Mouse (Mus musculus) lung, embryonic 16.5 days (tissue): ENCODE results near the gene Lrrc20. TPM values are rescaled to one million over a fixed set of nuclear protein-coding genes. Genes with fewer than 3 reads are reported as not detected.

ENCODE experiments used
- ATAC-seq: fragments of 200-750 bp; cut with Nextera tagmentation; 2 replicates; pipeline ENCODE4 v1.8.0; 2017; ENCODE audit warnings: low read depth, mild to moderate bottlenecking, moderate library complexity
- H3K27ac ChIP-seq: fragments of 300-500 bp; sonication (generic); 2 replicates; pipeline ENCODE4 v1.5.1; 2014; ENCODE audit warnings: mild to moderate bottlenecking, control low read depth, low read length
- H3K27me3 ChIP-seq: fragments of 300-500 bp; sonication (generic); 2 replicates; pipeline ENCODE4 v1.6.1; 2014; ENCODE audit warnings: low read depth, low read length, mixed read lengths; ENCODE audit not compliant: control insufficient read depth, insufficient read depth
- H3K36me3 ChIP-seq: fragments of 300-500 bp; sonication (generic); 2 replicates; pipeline ENCODE4 v1.6.1; 2014; ENCODE audit warnings: low read length; ENCODE audit not compliant: control insufficient read depth, insufficient read depth
- H3K4me1 ChIP-seq: fragments of 300-500 bp; sonication (generic); replicated peaks from 2 replicates; pipeline ENCODE4 v1.6.1; 2014; ENCODE audit warnings: low read length, mixed read lengths; ENCODE audit not compliant: control insufficient read depth, insufficient read depth
- H3K4me2 ChIP-seq: fragments of 300-500 bp; sonication (generic); 2 replicates; pipeline ENCODE4 v1.6.1; 2014; ENCODE audit warnings: low read depth, low read length, control low read depth
- H3K4me3 ChIP-seq: fragments of 300-500 bp; sonication (generic); 2 replicates; pipeline ENCODE4 v1.5.1; 2014; ENCODE audit warnings: mild to moderate bottlenecking, low read length, control low read depth
- H3K9ac ChIP-seq: fragments of 300-500 bp; sonication (generic); 2 replicates; pipeline ENCODE4 v1.6.1; 2014; ENCODE audit warnings: low read length, control low read depth
- H3K9me3 ChIP-seq: fragments of 300-500 bp; sonication (generic); 2 replicates; pipeline ENCODE4 v1.6.1; 2016; ENCODE audit warnings: low read length; ENCODE audit not compliant: control insufficient read depth
- WGBS: fragments of 180-500 bp; shearing (Covaris S2); extraction: QIAGEN DNeasy Blood & Tissue Kit; methylation state at CpG from one replicate; pipeline ENCODE4 v1.1.7; 2014; 5-methylcytosine and 5-hydroxymethylcytosine counted together
- polyA plus RNA-seq: library from polyadenylated mRNA; unstranded; fragments of >200 nt; fragmentation: Nextera tagmentation; extraction: Ambion mirVana; gene quantifications from 2 replicates; pipeline ENCODE4 v1.2.1, GENCODE M21; 2015

The Lrrc20 gene
- polyA plus RNA-seq, 1 experiment from 2014 or later: 8.7 TPM

DNA sequence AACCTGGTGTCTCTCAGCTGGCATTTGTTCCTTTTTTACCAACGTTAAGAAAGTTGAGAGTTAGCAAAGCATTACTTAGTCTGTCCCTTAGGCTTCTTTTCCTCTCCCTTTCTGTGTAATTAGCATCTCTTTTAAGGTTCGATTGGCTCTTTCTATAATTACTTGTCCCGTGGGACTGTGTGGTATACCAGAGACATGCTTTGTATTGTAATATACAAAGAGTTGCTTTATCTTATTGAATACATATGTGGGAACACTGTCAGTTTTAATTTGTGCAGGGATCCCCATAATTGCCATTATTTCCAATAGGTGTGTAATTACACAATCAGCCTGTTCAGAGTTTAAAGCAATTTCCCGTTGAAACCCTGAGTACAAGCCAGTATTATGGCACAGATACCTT, 62.8 kb downstream of the Lrrc20 start:
- 62% methylated on average over 4 of the region's 4 CpGs for WGBS
- Histone ChIP-seq H3K4me3 (no peak overlapping the region), H3K27me3 (no peaks in the 10 kb centered on the region), H3K4me1 (peaks cover 19% of the 10 kb centered on the region), H3K9me3 (no peaks in the 10 kb centered on the region), H3K4me2 (no peak overlapping the region), H3K36me3 (no peaks in the 10 kb centered on the region), H3K9ac (no peak overlapping the region), H3K27ac (no peak overlapping the region)
- no peak for ATAC-seq

GRCm38 (mm10) chr10:61544127-61544862, 68.7 kb downstream of the Lrrc20 start:
- no peak overlapping the region for H3K4me2 ChIP-seq
- no peak overlapping the region for H3K27ac ChIP-seq
- no peaks in the 10 kb centered on the region for H3K9me3 ChIP-seq
- H3K4me3 ChIP-seq: no peak overlapping the region
- no peaks in the 10 kb centered on the region for H3K27me3 ChIP-seq
- H3K9ac ChIP-seq: no peak overlapping the region
- 31% methylated on average over 12 of the region's 12 CpGs for WGBS
- H3K4me1 ChIP-seq: peaks cover 8% of the 10 kb centered on the region
- no peaks in the 10 kb centered on the region for H3K36me3 ChIP-seq
- ATAC-seq: peak; percentile 83

- 39% methylated on average over 9 of the region's 9 CpGs for WGBS
- Histone ChIP-seq H3K9me3 (no peaks in the 10 kb centered on the region), H3K4me2 (no peak overlapping the region), H3K9ac (no peak overlapping the region), H3K4me1 (peaks cover 8% of the 10 kb centered on the region), H3K27ac (no peak overlapping the region), H3K4me3 (no peak overlapping the region), H3K27me3 (no peaks in the 10 kb centered on the region), H3K36me3 (no peaks in the 10 kb centered on the region)
- peak; percentile 53; the same call in 1 of the 2 replicates for ATAC-seq
Measured at GRCm38 (mm10) chr10:61544863-61545240, 69.3 kb downstream of the Lrrc20 start.

DNA sequence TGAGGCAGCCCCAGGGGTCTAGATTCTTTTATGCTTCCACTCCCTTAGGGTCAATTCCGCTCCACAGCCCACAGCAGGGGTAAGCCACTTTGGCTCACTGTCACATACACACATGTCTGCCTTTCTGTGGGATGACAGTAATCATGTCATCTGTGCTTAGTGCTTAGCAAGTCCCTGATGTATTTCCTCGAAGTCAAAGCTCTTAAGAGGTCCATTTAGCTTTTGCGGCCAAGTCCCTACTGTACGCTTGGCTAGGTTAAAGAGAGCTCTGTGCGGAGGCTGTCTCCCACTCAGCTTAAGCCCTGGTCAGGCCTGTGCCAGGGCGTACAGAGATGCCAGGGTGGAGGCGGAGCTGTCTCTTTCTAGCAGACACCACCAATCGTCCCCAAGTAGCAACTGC, 74.5 kb downstream of the Lrrc20 start:
- no peaks in the 10 kb centered on the region for H3K4me1 ChIP-seq
- H3K9me3 ChIP-seq: no peaks in the 10 kb centered on the region
- H3K36me3 ChIP-seq: no peaks in the 10 kb centered on the region
- whole genome bisulfite sequencing: 87% methylated on average over 8 of the region's 8 CpGs
- H3K9ac ChIP-seq: no peak overlapping the region
- no peak overlapping the region for H3K4me2 ChIP-seq
- H3K27me3 ChIP-seq: no peaks in the 10 kb centered on the region
- no peak overlapping the region for H3K4me3 ChIP-seq
- no peak for ATAC-seq
- no peak overlapping the region for H3K27ac ChIP-seq

GRCm38 (mm10) chr10:61555155-61555554, 79.6 kb downstream of the Lrrc20 start:
- no peak for ATAC-seq
- Histone ChIP-seq H3K4me1 (no peaks in the 10 kb centered on the region), H3K4me2 (no peak overlapping the region), H3K36me3 (no peaks in the 10 kb centered on the region), H3K9ac (no peak overlapping the region), H3K4me3 (no peak overlapping the region), H3K9me3 (no peaks in the 10 kb centered on the region), H3K27me3 (no peaks in the 10 kb centered on the region), H3K27ac (no peak overlapping the region)
- WGBS: 71% methylated on average over 6 of the region's 6 CpGs

DNA sequence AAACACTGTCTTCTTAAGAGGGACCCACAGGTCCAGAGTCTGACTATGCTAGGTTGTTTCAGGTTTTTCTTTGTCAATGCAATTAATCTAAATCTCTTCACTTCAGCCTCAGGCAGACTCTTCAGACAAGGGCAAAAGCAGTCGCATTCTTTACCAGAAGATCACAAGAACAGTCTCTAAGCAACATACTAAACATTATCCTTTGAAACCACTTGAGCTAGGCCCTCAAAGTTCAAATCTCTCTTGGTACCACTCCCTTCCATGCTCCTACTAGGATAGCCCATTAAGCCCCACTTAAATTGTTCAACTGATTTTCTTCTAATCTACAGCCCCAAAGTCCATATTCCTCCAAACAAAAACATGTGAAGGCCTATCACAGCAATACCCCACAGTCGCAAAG, 83.0 kb downstream of the Lrrc20 start:
- Histone ChIP-seq H3K27ac (no peak overlapping the region), H3K27me3 (no peaks in the 10 kb centered on the region), H3K36me3 (no peaks in the 10 kb centered on the region), H3K9ac (no peak overlapping the region), H3K4me1 (no peaks in the 10 kb centered on the region), H3K4me3 (no peak overlapping the region), H3K9me3 (no peaks in the 10 kb centered on the region), H3K4me2 (no peak overlapping the region)
- WGBS: 70% methylated on average over 2 of the region's 2 CpGs
- no peak for ATAC-seq

DNA sequence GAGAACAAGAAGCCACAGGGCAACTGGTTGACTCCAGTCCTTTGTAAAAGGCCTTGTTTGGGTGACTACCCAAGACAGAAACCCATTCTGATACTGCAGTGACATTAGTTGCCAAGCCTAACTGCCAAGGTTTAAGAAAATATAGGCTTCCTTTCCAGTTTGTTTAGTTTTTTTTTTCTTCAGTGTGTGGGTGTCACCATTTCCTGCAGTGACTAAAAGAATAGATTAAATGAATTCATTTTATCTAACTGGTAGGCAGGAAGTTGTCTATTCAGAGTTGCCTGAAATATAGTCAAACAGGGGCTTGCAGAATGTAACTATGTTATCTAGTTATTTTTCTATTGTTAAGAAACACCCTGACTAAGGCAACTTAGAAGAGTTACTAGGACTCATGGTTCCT, 83.9 kb downstream of the Lrrc20 start:
- H3K9me3 ChIP-seq: no peaks in the 10 kb centered on the region
- no peak overlapping the region for H3K4me3 ChIP-seq
- no peak overlapping the region for H3K27ac ChIP-seq
- no peak for ATAC-seq
- no peaks in the 10 kb centered on the region for H3K4me1 ChIP-seq
- no peak overlapping the region for H3K9ac ChIP-seq
- H3K4me2 ChIP-seq: no peak overlapping the region
- no peaks in the 10 kb centered on the region for H3K36me3 ChIP-seq
- H3K27me3 ChIP-seq: no peaks in the 10 kb centered on the region

DNA sequence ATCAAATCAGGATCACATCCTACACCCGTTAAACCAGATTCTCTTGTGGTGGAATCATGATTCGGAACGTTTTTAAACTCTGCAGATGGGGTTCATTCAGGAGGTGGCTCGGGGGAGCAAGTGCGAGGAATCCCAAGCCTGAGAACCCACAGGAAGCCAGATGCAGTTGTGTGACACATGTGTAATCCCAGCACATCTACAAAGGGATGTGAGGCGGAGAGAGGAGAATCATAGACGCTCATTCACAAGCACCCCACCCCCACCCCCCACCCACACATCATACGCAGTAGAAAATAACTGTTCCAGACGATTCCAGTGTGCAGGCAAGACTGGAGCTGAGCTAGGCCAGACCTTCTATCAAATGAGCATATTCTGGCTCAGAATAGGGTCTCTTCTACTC, 87.9 kb downstream of the Lrrc20 start:
- Histone ChIP-seq H3K4me2 (no peak overlapping the region), H3K36me3 (no peaks in the 10 kb centered on the region), H3K27ac (no peak overlapping the region), H3K9me3 (no peaks in the 10 kb centered on the region), H3K27me3 (no peaks in the 10 kb centered on the region), H3K9ac (no peak overlapping the region), H3K4me3 (no peak overlapping the region), H3K4me1 (no peaks in the 10 kb centered on the region)
- ATAC-seq: no peak
- WGBS: 70% methylated on average over 9 of the region's 9 CpGs

- no peak overlapping the region for H3K4me3 ChIP-seq
- WGBS: 56% methylated on average over 4 of the region's 4 CpGs
- no peak for ATAC-seq
- no peak overlapping the region for H3K4me2 ChIP-seq
- H3K4me1 ChIP-seq: no peaks in the 10 kb centered on the region
- no peak overlapping the region for H3K9ac ChIP-seq
- H3K9me3 ChIP-seq: no peaks in the 10 kb centered on the region
- no peak overlapping the region for H3K27ac ChIP-seq
- no peaks in the 10 kb centered on the region for H3K27me3 ChIP-seq
- no peaks in the 10 kb centered on the region for H3K36me3 ChIP-seq
Measured at GRCm38 (mm10) chr10:61564408-61564807, 88.8 kb downstream of the Lrrc20 start.

DNA sequence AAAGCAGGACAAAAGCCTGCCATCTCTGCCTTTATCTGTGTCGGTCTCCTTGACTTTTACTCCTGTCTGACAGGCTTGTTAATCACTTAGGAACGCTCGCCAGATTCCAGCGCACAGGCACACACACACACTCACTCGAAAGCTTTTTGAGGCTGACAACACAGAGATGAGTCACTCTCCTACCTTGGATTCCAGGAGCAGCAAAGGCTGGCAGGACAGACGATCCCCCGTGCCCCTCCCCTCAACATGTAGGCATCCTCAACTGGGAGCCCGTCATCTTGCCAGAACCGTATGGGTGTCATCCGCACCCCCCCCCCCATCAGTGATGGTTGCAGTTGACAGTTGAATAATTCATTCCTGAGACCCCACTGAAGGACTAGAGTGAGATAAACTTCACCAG, 94.6 kb downstream of the Lrrc20 start:
- no peak overlapping the region for H3K4me2 ChIP-seq
- WGBS: 35% methylated on average over 10 of the region's 10 CpGs
- peaks cover 3% of the 10 kb centered on the region; the same call in 1 of the 2 replicates for H3K4me1 ChIP-seq
- H3K4me3 ChIP-seq: no peak overlapping the region
- H3K36me3 ChIP-seq: no peaks in the 10 kb centered on the region
- no peak for ATAC-seq
- H3K9me3 ChIP-seq: no peaks in the 10 kb centered on the region
- no peak overlapping the region for H3K27ac ChIP-seq
- H3K9ac ChIP-seq: no peak overlapping the region
- H3K27me3 ChIP-seq: no peaks in the 10 kb centered on the region
